Comparison of ENCODE assay signal across 10 mouse cellular contexts in the genomic region with DNA sequence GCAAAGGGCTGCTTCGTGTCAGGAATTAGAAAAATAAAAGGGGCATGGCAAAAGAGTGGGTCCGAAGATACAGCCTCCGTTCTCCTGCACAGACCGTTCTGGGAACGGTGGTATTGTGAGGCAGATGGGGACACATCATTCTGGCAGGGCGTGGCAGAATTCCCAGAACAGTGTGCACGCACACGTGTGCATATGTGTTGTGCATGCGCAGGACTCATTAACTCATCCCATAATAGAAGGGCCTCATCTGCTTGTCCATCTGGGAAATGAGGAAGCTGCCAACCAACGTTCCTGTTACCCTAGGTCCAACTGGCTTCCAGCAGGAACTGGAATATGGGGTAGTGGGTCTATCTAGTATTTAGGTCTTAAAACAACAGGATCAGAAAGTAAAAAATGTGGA.
DNase-seq lines count a peak whose midpoint lies in the region.
"Had no signal": no experiment of that assay in that cellular context is flagged by ENCODE, and none has a peak within 500 bp of the region (broad histone marks: within the 10 kb centered on the region; RNA-seq: fewer than 3 reads in every experiment).

No protein-coding gene starts in this region.

- intact Hi-C loops in left cerebral cortex, postnatal 4 days (cut with DNase I) = no loop called here

- peak; percentile 84 to 87 for DNase-seq in cerebellum, postnatal 10 days
- no peak for DNase-seq in cerebellum, adult 9-11 months
- DNase-seq in brain, adult 2 months (ENCODE audit: low read depth, low spot score) = peak; percentile 78
- peak; percentile 70 to 84 for DNase-seq in layer of hippocampus, adult 8-10 months (ENCODE audit: low spot score in 2 of 2)
- DNase-seq in left cerebral cortex, postnatal 4 days = peak; percentile 78
- no peak for DNase-seq in liver
- DNase-seq in urinary bladder, postnatal 25 days (ENCODE audit: low spot score) = no peak
- no peak for DNase-seq in adrenal gland, adult 18-20 months (ENCODE audit: low spot score in 2 of 2)
- DNase-seq: kidney, postnatal 10 days; retina, postnatal 1 day had no signal

Comparison
In these comparisons a context has a peak if more than half of its experiments do, and no peak if none do; other contexts are left out.
1. DNase-seq: peak in cerebellum, postnatal 10 days (2 of 2), brain, adult 2 months (single experiment), layer of hippocampus, adult 8-10 months (2 of 2) and left cerebral cortex, postnatal 4 days (single experiment); none in cerebellum, adult 9-11 months (single experiment), liver (single experiment), urinary bladder, postnatal 25 days (single experiment) and adrenal gland, adult 18-20 months (0 of 2).